Mouse (Mus musculus) heart, adult 18-20 months (tissue): ENCODE data around the gene Mrpl41. TPM values are rescaled to one million over a fixed set of nuclear protein-coding genes. Genes with fewer than 3 reads are reported as not detected.

Experiments
- DNase-seq, 2 experiments: peaks; one replicate each; pipeline ENCODE4 v3.0.0; 2021 to 2022; ENCODE audit warnings: mixed read lengths in 1 of 2
- microRNA-seq, 2 experiments: library from miRNA; unstranded; fragments of <30 nt; microRNA quantifications; one replicate each; pipeline ENCODE4 v1.2.0; 2022
- total RNA-seq, 2 experiments: library from RNA; stranded (reverse); gene quantifications; 2 replicates each; pipeline ENCODE4 v1.2.3; 2021

The Mrpl41 gene
- total RNA-seq, 2 experiments from 2014 or later, result 96.3 to 114 TPM

- DNase-seq, result peak; percentile 93 to 95
Observed at GRCm38 (mm10) chr2:24935057-24935796, 39.7 kb downstream of the Mrpl41 start, which contains the start of gene Arrdc1. TSS of gene Arrdc1 (minus strand) at chr2:24935252.

GRCm38 (mm10) chr2:24934441-24934963 is 40.4 kb downstream of the Mrpl41 start:
- DNase-seq, result peak in 1 of 2 experiments; percentile 9

- no peak for DNase-seq
Observed at GRCm38 (mm10) chr2:24929593-24929992, 45.3 kb downstream of the Mrpl41 start.

GRCm38 (mm10) chr2:24929119-24929518 is 45.8 kb downstream of the Mrpl41 start:
- no peak for DNase-seq

- no peak for DNase-seq
Observed at GRCm38 (mm10) chr2:24927810-24928479, 47.0 kb downstream of the Mrpl41 start.

GRCm38 (mm10) chr2:24926965-24927358 is 47.9 kb downstream of the Mrpl41 start:
- peak in 1 of 2 experiments; percentile 27 for DNase-seq

- DNase-seq, result no peak
Observed at GRCm38 (mm10) chr2:24926345-24926964, 48.4 kb downstream of the Mrpl41 start.

- no peak for DNase-seq
Observed at GRCm38 (mm10) chr2:24925284-24925683, 49.6 kb downstream of the Mrpl41 start.

Small RNA genes within 50 kb of the gene (microRNA-seq; reads per million reads assigned to microRNA genes)
- 0 reads per million in 2 experiments for gene Gm22875

Other genes starting within 250 kb of the Mrpl41 start
- gene Cacna1b, start 211.9 kb downstream of the Mrpl41 start, total RNA-seq, result under 1 TPM; 0.17 to 0.31 TPM
- 10 to 100 TPM; 21.7 to 26.9 TPM for gene Ehmt1, start 55.5 kb downstream of the Mrpl41 start, total RNA-seq
- 1 to 10 TPM; 3.1 to 5.6 TPM for gene Arrdc1, start 39.8 kb downstream of the Mrpl41 start, total RNA-seq
- gene Zmynd19, start 25.3 kb downstream of the Mrpl41 start, total RNA-seq, result 10 to 100 TPM; 15.3 to 20.2 TPM
- gene Dph7, start 12.7 kb downstream of the Mrpl41 start, total RNA-seq, result 1 to 10 TPM; 4.6 to 7.3 TPM
- gene Pnpla7, start 935 bp upstream of the Mrpl41 start, total RNA-seq, result 10 to 100 TPM; 23.1 to 26.2 TPM
- 10 to 100 TPM; 11.2 to 13.6 TPM for gene Nsmf, start 79.3 kb upstream of the Mrpl41 start, total RNA-seq
- not detected for gene Entpd8, start 105.2 kb upstream of the Mrpl41 start, total RNA-seq
- gene Noxa1, start 120.1 kb upstream of the Mrpl41 start, total RNA-seq, result not detected
- gene Nrarp, start 205.7 kb upstream of the Mrpl41 start, total RNA-seq, result 1 to 10 TPM; 6.9 to 8.3 TPM
- gene Tor4a, start 221.8 kb upstream of the Mrpl41 start, total RNA-seq, result 1 to 10 TPM; 4.0 to 4.6 TPM
- gene Nelfb, start 236.4 kb upstream of the Mrpl41 start, total RNA-seq, result 10 to 100 TPM; 40.8 to 45.8 TPM
- not detected for gene Stpg3, start 239.5 kb upstream of the Mrpl41 start, total RNA-seq
- not detected for gene Fam166a, start 243.6 kb upstream of the Mrpl41 start, total RNA-seq
- gene Tubb4b, start 249.6 kb upstream of the Mrpl41 start, total RNA-seq, result 100 to 1,000 TPM; 289 to 308 TPM